Mouse (Mus musculus) thymus, adult 18-20 months (tissue): ENCODE measurements around the gene Cdc20b.

Experiments used
- DNase-seq, 2 experiments: peaks; one replicate each; pipeline ENCODE4 v3.0.0; 2022; ENCODE audit warnings: mixed read lengths in 2 of 2

Gene Cdc20b

GRCm38 (mm10) chr13:113031351-113031750 lies 3.6 kb upstream of the Cdc20b start:
- DNase-seq = no peak

GRCm38 (mm10) chr13:113031792-113032571 lies 2.9 kb upstream of the Cdc20b start:
- DNase-seq = peak; percentile 19 to 45

- no peak for DNase-seq
Measured at GRCm38 (mm10) chr13:113032831-113033230, 2.1 kb upstream of the Cdc20b start.

GRCm38 (mm10) chr13:113034271-113034886 lies 532 bp upstream of the Cdc20b start:
- no peak for DNase-seq

GRCm38 (mm10) chr13:113035852-113036251 lies 941 bp downstream of the Cdc20b start:
- DNase-seq = peak; percentile 28 to 60

GRCm38 (mm10) chr13:113044876-113045275 lies 10.0 kb downstream of the Cdc20b start:
- no peak for DNase-seq

- DNase-seq = no peak
Measured at GRCm38 (mm10) chr13:113045458-113046110, 10.7 kb downstream of the Cdc20b start.

- no peak for DNase-seq
Measured at GRCm38 (mm10) chr13:113046211-113046883, 11.4 kb downstream of the Cdc20b start, which contains the start of gene Gpx8. Gpx8 (minus strand) TSS chr13:113046410.

- no peak for DNase-seq
Measured at GRCm38 (mm10) chr13:113047018-113047417, 12.1 kb downstream of the Cdc20b start.

- DNase-seq = no peak
Measured at GRCm38 (mm10) chr13:113047647-113048046, 12.7 kb downstream of the Cdc20b start.

- no peak for DNase-seq
Measured at GRCm38 (mm10) chr13:113054230-113054629, 19.3 kb downstream of the Cdc20b start.

- no peak for DNase-seq
Measured at GRCm38 (mm10) chr13:113055826-113056225, 20.9 kb downstream of the Cdc20b start.

- DNase-seq = no peak
Measured at GRCm38 (mm10) chr13:113061746-113062145, 26.8 kb downstream of the Cdc20b start.

- DNase-seq = no peak
Measured at GRCm38 (mm10) chr13:113064542-113064941, 29.6 kb downstream of the Cdc20b start.

GRCm38 (mm10) chr13:113079021-113079420 lies 44.1 kb downstream of the Cdc20b start:
- no peak for DNase-seq

GRCm38 (mm10) chr13:113082101-113082500 lies 47.2 kb downstream of the Cdc20b start:
- DNase-seq = no peak

- no peak for DNase-seq
Measured at GRCm38 (mm10) chr13:113084732-113085131, 49.8 kb downstream of the Cdc20b start.

- no peak for DNase-seq
Measured at GRCm38 (mm10) chr13:113087226-113088017, 52.5 kb downstream of the Cdc20b start.

GRCm38 (mm10) chr13:113090489-113090888 lies 55.6 kb downstream of the Cdc20b start:
- DNase-seq = no peak

- no peak for DNase-seq
Measured at GRCm38 (mm10) chr13:113094618-113095017, 59.7 kb downstream of the Cdc20b start.

- no peak for DNase-seq
Measured at GRCm38 (mm10) chr13:113097011-113097410, 62.1 kb downstream of the Cdc20b start.

- no peak for DNase-seq
Measured at GRCm38 (mm10) chr13:113098406-113098805, 63.5 kb downstream of the Cdc20b start.
